Mouse (Mus musculus) liver, embryonic 14.5 days (tissue): ENCODE data around the gene Vmn1r139. TPM values are rescaled to one million over a fixed set of nuclear protein-coding genes. Genes with fewer than 3 reads are reported as not detected.
"Not testable (repeated sequence)": the region's sequence is repeated elsewhere in the genome, so short reads cannot be mapped to it uniquely, and the experiment has no call there.

Source experiments
- ATAC-seq: fragments of 200-750 bp; cut with Nextera tagmentation; 2 replicates; pipeline ENCODE4 v1.8.0; 2017; ENCODE audit warnings: moderate number of reproducible peaks, mild to moderate bottlenecking, moderate library complexity; ENCODE audit not compliant: insufficient read depth
- DNase-seq, 3 experiments: peaks; one replicate each; pipeline ENCODE4 v3.0.0-alpha.2; 2012 to 2013; ENCODE audit warnings: low read depth in 3 of 3, low spot score in 3 of 3
- H3K27ac ChIP-seq: fragments of 300-500 bp; sonication (generic); 2 replicates; pipeline ENCODE4 v1.5.1; 2014; ENCODE audit warnings: moderate library complexity, mild to moderate bottlenecking, control low read depth, inconsistent platforms
- H3K27me3 ChIP-seq: fragments of 300-500 bp; sonication (generic); 2 replicates; pipeline ENCODE4 v1.6.1; 2014; ENCODE audit warnings: mild to moderate bottlenecking, low read length, moderate library complexity; ENCODE audit not compliant: control insufficient read depth, insufficient read depth
- H3K36me3 ChIP-seq: fragments of 300-500 bp; sonication (generic); replicated peaks from 2 replicates; pipeline ENCODE4 v1.6.1; 2014; ENCODE audit warnings: low read depth; ENCODE audit not compliant: control insufficient read depth, insufficient read depth
- H3K4me1 ChIP-seq, 2 experiments: fragments of 200-500 bp in 1 of 2; fragments of 300-500 bp in 1 of 2; sonication (generic) in 1 of 2; replicated peaks; 2 replicates each; pipeline ENCODE4 v1.6.1; 2012 to 2014; ENCODE audit warnings: antibody characterized with exemption in 1 of 2, inconsistent platforms in 1 of 2, low read length in 1 of 2; ENCODE audit not compliant: control insufficient read depth in 2 of 2, insufficient read depth in 2 of 2
- H3K4me2 ChIP-seq: fragments of 300-500 bp; sonication (generic); 2 replicates; pipeline ENCODE4 v1.6.1; 2014; ENCODE audit warnings: low read depth, mild to moderate bottlenecking, control low read depth, moderate library complexity
- H3K4me3 ChIP-seq, 2 experiments: fragments of 200-500 bp in 1 of 2; fragments of 300-500 bp in 1 of 2; sonication (generic) in 1 of 2; 2 replicates each; pipeline ENCODE4 v1.5.1; 2012 to 2014; ENCODE audit warnings: low read depth in 2 of 2, low read length in 2 of 2, mild to moderate bottlenecking in 2 of 2, control low read depth in 1 of 2, inconsistent platforms in 1 of 2, moderate library complexity in 1 of 2; ENCODE audit not compliant: insufficient read depth in 1 of 2
- H3K9ac ChIP-seq: fragments of 300-500 bp; sonication (generic); replicated peaks from 2 replicates; pipeline ENCODE4 v1.6.1; 2014; ENCODE audit warnings: mild to moderate bottlenecking, control low read depth, moderate library complexity
- H3K9me3 ChIP-seq: fragments of 300-500 bp; sonication (generic); 2 replicates; pipeline ENCODE4 v1.6.1; 2016; ENCODE audit warnings: low read length, mixed read lengths; ENCODE audit not compliant: control insufficient read depth
- WGBS: fragments of 180-500 bp; shearing (Covaris S2); extraction: QIAGEN DNeasy Blood & Tissue Kit; methylation state at CpG from one replicate; pipeline ENCODE4 v1.1.7; 2014; ENCODE audit not compliant: insufficient replicate concordance; 5-methylcytosine and 5-hydroxymethylcytosine counted together
- polyA plus RNA-seq, 2 experiments: library from polyadenylated mRNA; depleted of rRNA in 1 of 2; stranded (reverse) in 1 of 2; unstranded in 1 of 2; fragments of >200 nt; fragmentation: Nextera tagmentation in 1 of 2; extraction: Ambion mirVana in 1 of 2; gene quantifications; 2 replicates each; pipeline versions ENCODE4 v1.2.1 to v1.2.3; 2012 to 2014

The Vmn1r139 gene
- polyA plus RNA-seq (2012; rRNA removed) (not detected in 2 replicates), polyA plus RNA-seq (2014; fragmentation: Nextera tagmentation; extraction: Ambion mirVana) (not detected in 2 replicates)

DNA sequence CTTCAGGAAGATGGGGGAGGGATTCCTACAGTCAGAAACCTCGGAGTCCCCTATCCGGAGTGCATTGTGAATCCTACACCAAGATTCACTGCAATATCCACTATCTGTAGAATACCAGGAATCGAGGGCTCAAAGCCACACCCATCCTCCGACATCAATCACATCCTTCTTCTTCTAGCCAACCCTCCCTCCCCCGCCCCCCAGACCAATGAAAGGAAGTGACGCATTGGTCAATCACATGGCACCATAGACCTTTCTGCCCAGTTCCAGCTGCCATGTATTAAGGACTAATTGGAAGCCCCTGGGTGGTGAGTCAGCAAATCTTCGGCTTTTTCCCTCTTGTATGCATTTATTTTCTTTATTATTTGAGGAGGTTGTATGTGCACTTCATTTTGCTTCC is at the start of gene Vmn1r139:
TSS of gene Vmn1r139 (plus strand) at position 301 of the 400 bp plus-strand sequence.
- ATAC-seq, H3K4me3 ChIP-seq, H3K27me3 ChIP-seq, H3K27ac ChIP-seq, H3K9me3 ChIP-seq, H3K9ac ChIP-seq, H3K4me2 ChIP-seq, DNase-seq, H3K36me3 ChIP-seq, H3K4me1 ChIP-seq: not testable (repeated sequence)
- WGBS, result no CpG with 5 or more reads among the region's 7 CpGs

DNA sequence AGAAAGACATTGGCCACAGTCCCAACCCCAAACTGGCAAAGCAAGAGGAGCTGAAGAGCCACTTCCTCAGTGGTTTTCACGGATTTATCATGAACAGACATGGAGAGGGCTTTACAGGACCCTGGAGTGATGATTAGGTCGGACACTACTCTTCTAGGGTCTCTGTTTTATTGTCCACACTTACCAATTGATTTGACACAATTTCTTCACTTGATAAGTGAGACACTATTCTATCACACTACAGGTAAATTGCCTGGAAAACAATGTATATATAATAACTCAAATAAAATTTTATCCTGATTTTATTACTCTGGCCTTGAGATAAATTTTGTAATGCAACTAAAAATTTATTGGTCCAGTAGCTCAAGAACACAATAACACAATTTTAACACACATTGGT is 40.1 kb upstream of the Vmn1r139 start, which contains the start of gene Vmn1r138:
TSS of gene Vmn1r138 (minus strand) at position 101 of the 400 bp plus-strand sequence.
- not testable (repeated sequence) for H3K27me3 ChIP-seq, H3K4me1 ChIP-seq
- WGBS, result no CpG with 5 or more reads among the region's 2 CpGs

DNA sequence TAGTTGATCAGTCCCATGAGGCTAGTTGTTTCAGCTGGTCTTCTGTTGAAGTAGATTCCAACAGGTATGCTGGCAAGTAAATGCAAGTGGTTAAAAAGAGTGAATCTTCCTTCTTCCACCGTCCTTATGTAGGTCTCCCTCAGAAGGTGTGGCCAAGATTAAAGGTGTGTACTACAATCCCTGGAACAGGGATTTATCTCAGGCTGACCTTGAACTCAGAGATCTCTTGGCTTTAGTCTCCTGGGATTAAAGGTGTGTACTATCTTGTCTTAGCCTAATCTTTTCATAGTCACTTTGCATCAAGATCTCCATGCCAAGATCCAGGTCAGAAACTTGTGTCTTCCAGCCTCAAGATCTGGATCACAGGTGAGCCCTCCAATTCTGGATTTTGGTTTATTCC is 12.7 kb upstream of the Vmn1r139 start, which contains the start of gene Gm6176:
TSS of gene Gm6176 (minus strand) at position 101 of the 400 bp plus-strand sequence.
- not testable (repeated sequence) for H3K27ac ChIP-seq, H3K36me3 ChIP-seq, H3K4me2 ChIP-seq, DNase-seq, H3K4me3 ChIP-seq, H3K27me3 ChIP-seq, H3K4me1 ChIP-seq, H3K9me3 ChIP-seq, ATAC-seq, H3K9ac ChIP-seq
- no CpG with 5 or more reads among the region's 1 CpGs for WGBS

More for the DNA sequence above, 40.1 kb upstream of the Vmn1r139 start, which contains the start of gene Vmn1r138:
- H3K27ac ChIP-seq, H3K4me2 ChIP-seq, H3K36me3 ChIP-seq, H3K4me3 ChIP-seq, DNase-seq, H3K9ac ChIP-seq, ATAC-seq, H3K9me3 ChIP-seq: not testable (repeated sequence)

DNA sequence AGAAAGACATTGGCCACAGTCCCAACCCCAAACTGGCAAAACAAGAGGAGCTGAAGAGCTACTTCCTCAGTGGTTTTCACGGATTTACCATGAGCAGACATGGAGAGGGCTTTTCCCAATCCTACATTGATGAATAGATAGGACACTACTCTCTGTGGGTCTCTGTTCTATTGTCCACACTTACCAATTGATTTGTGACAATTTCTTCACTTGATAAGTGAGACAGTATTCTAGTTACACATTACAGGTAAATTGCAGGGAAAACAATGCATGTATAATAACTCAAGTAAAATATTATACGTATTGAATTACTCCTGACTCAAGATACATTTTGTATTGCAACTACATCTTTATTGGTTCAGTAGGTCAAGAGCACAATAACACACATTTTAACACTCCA is 49.3 kb downstream of the Vmn1r139 start, which contains the start of gene Gm16451:
TSS of gene Gm16451 (minus strand) at position 101 of the 400 bp plus-strand sequence.
- H3K4me2 ChIP-seq, H3K4me3 ChIP-seq, H3K9me3 ChIP-seq, DNase-seq, ATAC-seq, H3K4me1 ChIP-seq, H3K9ac ChIP-seq, H3K36me3 ChIP-seq, H3K27ac ChIP-seq, H3K27me3 ChIP-seq: not testable (repeated sequence)
- WGBS, result no CpG with 5 or more reads among the region's 2 CpGs

DNA sequence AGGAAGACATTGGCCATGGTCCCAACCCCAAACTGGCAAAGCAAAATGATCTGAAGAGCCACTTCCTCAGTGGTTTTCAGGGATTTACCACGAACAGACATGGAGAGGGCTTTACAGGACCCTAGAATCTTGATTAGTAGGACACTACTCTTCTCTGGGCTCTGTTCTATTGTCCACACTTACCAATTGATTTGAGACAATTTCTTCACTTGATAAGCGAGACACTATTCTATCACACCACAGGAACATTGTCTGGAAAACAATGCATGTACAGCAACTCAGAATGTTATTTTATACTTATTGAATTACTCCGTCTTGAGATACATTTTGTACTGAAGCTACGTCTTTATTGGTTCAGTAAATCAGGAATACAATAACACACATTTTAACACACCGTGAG is 65.8 kb downstream of the Vmn1r139 start, which contains the start of gene Gm10666:
TSS of gene Gm10666 (minus strand) at position 101 of the 400 bp plus-strand sequence.
- not testable (repeated sequence) for ATAC-seq, H3K4me3 ChIP-seq, H3K27me3 ChIP-seq, DNase-seq, H3K9ac ChIP-seq, H3K4me2 ChIP-seq, H3K27ac ChIP-seq, H3K36me3 ChIP-seq, H3K9me3 ChIP-seq, H3K4me1 ChIP-seq
- WGBS, result no CpG with 5 or more reads among the region's 5 CpGs

Other genes starting within 250 kb of the Vmn1r139 start
- gene Vmn1r135, start 236.7 kb upstream of the Vmn1r139 start, polyA plus RNA-seq (2012; rRNA removed), result not detected in 2 replicates
- not detected in 2 replicates for gene Vmn1r135, start 236.7 kb upstream of the Vmn1r139 start, polyA plus RNA-seq (2014; fragmentation: Nextera tagmentation; extraction: Ambion mirVana)
- gene Gm5725, start 224.8 kb upstream of the Vmn1r139 start, polyA plus RNA-seq (2012; rRNA removed), result not detected in 2 replicates
- not detected in 2 replicates for gene Gm5725, start 224.8 kb upstream of the Vmn1r139 start, polyA plus RNA-seq (2014; fragmentation: Nextera tagmentation; extraction: Ambion mirVana)
- not detected in 2 replicates for gene Gm5891, start 147.8 kb upstream of the Vmn1r139 start, polyA plus RNA-seq (2012; rRNA removed)
- not detected in 2 replicates for gene Gm5891, start 147.8 kb upstream of the Vmn1r139 start, polyA plus RNA-seq (2014; fragmentation: Nextera tagmentation; extraction: Ambion mirVana)
- not detected in 2 replicates for gene Vmn1r137, start 74.5 kb upstream of the Vmn1r139 start, polyA plus RNA-seq (2012; rRNA removed)
- not detected in 2 replicates for gene Vmn1r137, start 74.5 kb upstream of the Vmn1r139 start, polyA plus RNA-seq (2014; fragmentation: Nextera tagmentation; extraction: Ambion mirVana)
- gene Vmn1r138, start 40.2 kb upstream of the Vmn1r139 start, polyA plus RNA-seq (2012; rRNA removed), result not detected in 2 replicates
- gene Vmn1r138, start 40.2 kb upstream of the Vmn1r139 start, polyA plus RNA-seq (2014; fragmentation: Nextera tagmentation; extraction: Ambion mirVana), result not detected in 2 replicates
- not detected in 2 replicates for gene Gm6176, start 12.8 kb upstream of the Vmn1r139 start, polyA plus RNA-seq (2012; rRNA removed)
- gene Gm6176, start 12.8 kb upstream of the Vmn1r139 start, polyA plus RNA-seq (2014; fragmentation: Nextera tagmentation; extraction: Ambion mirVana), result not detected in 2 replicates
- gene Gm16451, start 49.2 kb downstream of the Vmn1r139 start, polyA plus RNA-seq (2012; rRNA removed), result not detected in 2 replicates
- not detected in 2 replicates for gene Gm16451, start 49.2 kb downstream of the Vmn1r139 start, polyA plus RNA-seq (2014; fragmentation: Nextera tagmentation; extraction: Ambion mirVana)
- gene Gm10666, start 65.7 kb downstream of the Vmn1r139 start, polyA plus RNA-seq (2012; rRNA removed), result not detected in 2 replicates
- gene Gm10666, start 65.7 kb downstream of the Vmn1r139 start, polyA plus RNA-seq (2014; fragmentation: Nextera tagmentation; extraction: Ambion mirVana), result not detected in 2 replicates
- gene Vmn1r142, start 95.0 kb downstream of the Vmn1r139 start, polyA plus RNA-seq (2012; rRNA removed), result not detected in 2 replicates
- not detected in 2 replicates for gene Vmn1r142, start 95.0 kb downstream of the Vmn1r139 start, polyA plus RNA-seq (2014; fragmentation: Nextera tagmentation; extraction: Ambion mirVana)
- gene Vmn1r143, start 120.3 kb downstream of the Vmn1r139 start, polyA plus RNA-seq (2012; rRNA removed), result not detected in 2 replicates
- gene Vmn1r143, start 120.3 kb downstream of the Vmn1r139 start, polyA plus RNA-seq (2014; fragmentation: Nextera tagmentation; extraction: Ambion mirVana), result not detected in 2 replicates
- gene Gm8653, start 132.2 kb downstream of the Vmn1r139 start, polyA plus RNA-seq (2012; rRNA removed), result not detected in 2 replicates
- gene Gm8653, start 132.2 kb downstream of the Vmn1r139 start, polyA plus RNA-seq (2014; fragmentation: Nextera tagmentation; extraction: Ambion mirVana), result not detected in 2 replicates
- not detected in 2 replicates for gene Gm8453, start 160.4 kb downstream of the Vmn1r139 start, polyA plus RNA-seq (2012; rRNA removed)
- gene Gm8453, start 160.4 kb downstream of the Vmn1r139 start, polyA plus RNA-seq (2014; fragmentation: Nextera tagmentation; extraction: Ambion mirVana), result not detected in 2 replicates